Mouse (Mus musculus) lung, adult 2 months (tissue): ENCODE measurements at regions not wholly inside any gene's neighbourhood (a gene's known extent, or its start where the extent isn't known, plus 50 kb on each side); places are given as distances from the start of the nearest gene placed in this dataset.

ENCODE experiments used
- CTCF ChIP-seq: fragments of 200-500 bp; IDR thresholded peaks from 2 replicates; pipeline ENCODE4 v1.5.1; 2011; ENCODE audit warnings: mild to moderate bottlenecking, low read length, control low read depth; ENCODE audit not compliant: insufficient read depth
- POLR2A ChIP-seq: fragments of 200-500 bp; IDR thresholded peaks from 2 replicates; pipeline ENCODE4 v1.6.1; 2011; ENCODE audit warnings: low read depth, mild to moderate bottlenecking, control low read depth, low read length, borderline replicate concordance; ENCODE audit errors: extremely low read depth

DNA sequence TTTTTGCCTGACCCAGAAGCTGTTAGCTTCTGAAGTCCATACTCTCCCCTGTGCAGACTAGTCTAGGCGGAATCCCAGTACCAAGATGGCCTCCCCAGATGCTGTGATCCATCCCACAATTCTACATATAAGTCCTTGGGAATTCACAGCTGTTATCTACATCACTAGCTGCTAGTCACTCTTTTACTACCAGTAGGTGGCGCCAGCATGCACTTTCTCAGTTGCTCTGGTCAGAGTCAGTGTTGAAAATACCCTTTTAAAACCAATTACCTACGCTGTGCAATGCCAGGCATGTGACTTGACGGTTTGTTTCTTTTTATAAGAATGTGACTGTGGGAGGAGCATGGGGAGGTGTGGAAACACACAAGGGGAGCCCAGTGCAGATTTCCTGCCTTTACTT is 348.3 kb downstream of the Xylt1 start:
- no peak for TF ChIP-seq POLR2A
- TF ChIP-seq CTCF: no peak
